Mouse (Mus musculus): ENCODE measurements around the gene Ube4b. TPM values are rescaled to one million over a fixed set of nuclear protein-coding genes. Genes with fewer than 3 reads are reported as not detected.

The Ube4b gene
- polyA plus RNA-seq, 1 experiment from 2014 or later, result 40.0 TPM

DNA sequence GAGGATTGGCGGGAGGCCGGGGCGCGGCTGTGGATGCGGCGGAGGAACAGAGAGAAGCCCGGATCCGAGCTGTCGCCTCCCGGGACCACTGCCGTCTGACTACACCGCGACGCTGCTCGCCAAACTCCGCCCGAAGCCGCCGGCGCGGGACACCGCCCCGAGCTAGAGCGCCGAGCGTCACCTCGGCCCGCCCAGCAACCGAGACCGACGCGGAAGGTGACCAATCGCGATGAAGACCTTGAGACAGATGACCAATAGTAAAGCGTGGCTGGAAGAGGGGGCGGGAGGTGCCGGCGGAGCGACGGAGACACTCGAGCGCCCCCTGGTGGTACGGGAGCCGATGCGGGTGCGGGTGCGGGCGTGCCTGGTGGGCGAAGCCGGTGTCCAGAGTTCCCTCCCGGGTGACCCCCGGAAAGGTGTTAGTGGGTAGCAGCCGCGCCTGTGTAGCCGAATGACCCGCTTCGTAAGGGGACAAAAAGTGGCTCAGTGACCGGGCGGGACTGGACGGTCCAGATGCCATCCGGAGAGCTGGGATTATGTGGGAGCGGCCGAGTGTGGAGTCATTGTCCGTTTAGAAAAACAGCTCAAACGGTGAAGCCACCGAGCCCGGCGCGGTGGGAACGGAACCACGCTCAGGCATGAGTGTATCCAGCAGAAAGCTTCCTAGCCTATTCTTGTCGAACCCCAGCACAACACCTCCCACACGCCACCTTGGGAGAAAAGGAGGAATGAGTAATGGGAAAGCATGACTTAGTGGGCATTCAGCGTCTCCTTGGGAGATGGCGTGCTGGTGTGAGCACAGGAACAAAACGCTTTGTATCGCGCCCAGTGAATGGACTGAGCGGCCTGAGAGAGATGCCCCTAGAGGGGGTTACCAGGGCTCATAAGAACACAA, 118.7 kb downstream of the Ube4b start, which contains the start of gene Kif1b:
Gene Kif1b, minus strand, starts transcription at position 98 of the 895 bp plus-strand sequence.
- no peaks in the 10 kb centered on the region for H3K9me3 ChIP-seq (ENCODE audit: low read depth, low read length)
- H3K27me3 ChIP-seq (ENCODE audit: insufficient read depth, low read length), result no peaks in the 10 kb centered on the region
- peak; percentile 96 for TF ChIP-seq CTCF (IDR thresholded peaks at IDR 0.05; ENCODE audit: low read depth)
- DNase-seq (peak; percentile 98), ATAC-seq (ENCODE audit: insufficient read depth) (peak; percentile 98)
- peak within 1 kb of the TSS; percentile 84 for H3K4me2 ChIP-seq
- H3K9ac ChIP-seq, result peak within 1 kb of the TSS; percentile 92
- WGBS, result under 1% methylated on average over 79 of the region's 79 CpGs
- peaks cover 8% of the 10 kb centered on the region; the same call in 1 of the 2 replicates for H3K4me1 ChIP-seq (ENCODE audit: insufficient read depth)
- peak within 1 kb of the TSS; percentile 96 for H3K4me3 ChIP-seq (ENCODE audit: low read depth, low read length)
- H3K27ac ChIP-seq (ENCODE audit: low read depth), result peak within 1 kb of the TSS; percentile 91
- H3K36me3 ChIP-seq (ENCODE audit: insufficient read depth), result no peaks in the 10 kb centered on the region

DNA sequence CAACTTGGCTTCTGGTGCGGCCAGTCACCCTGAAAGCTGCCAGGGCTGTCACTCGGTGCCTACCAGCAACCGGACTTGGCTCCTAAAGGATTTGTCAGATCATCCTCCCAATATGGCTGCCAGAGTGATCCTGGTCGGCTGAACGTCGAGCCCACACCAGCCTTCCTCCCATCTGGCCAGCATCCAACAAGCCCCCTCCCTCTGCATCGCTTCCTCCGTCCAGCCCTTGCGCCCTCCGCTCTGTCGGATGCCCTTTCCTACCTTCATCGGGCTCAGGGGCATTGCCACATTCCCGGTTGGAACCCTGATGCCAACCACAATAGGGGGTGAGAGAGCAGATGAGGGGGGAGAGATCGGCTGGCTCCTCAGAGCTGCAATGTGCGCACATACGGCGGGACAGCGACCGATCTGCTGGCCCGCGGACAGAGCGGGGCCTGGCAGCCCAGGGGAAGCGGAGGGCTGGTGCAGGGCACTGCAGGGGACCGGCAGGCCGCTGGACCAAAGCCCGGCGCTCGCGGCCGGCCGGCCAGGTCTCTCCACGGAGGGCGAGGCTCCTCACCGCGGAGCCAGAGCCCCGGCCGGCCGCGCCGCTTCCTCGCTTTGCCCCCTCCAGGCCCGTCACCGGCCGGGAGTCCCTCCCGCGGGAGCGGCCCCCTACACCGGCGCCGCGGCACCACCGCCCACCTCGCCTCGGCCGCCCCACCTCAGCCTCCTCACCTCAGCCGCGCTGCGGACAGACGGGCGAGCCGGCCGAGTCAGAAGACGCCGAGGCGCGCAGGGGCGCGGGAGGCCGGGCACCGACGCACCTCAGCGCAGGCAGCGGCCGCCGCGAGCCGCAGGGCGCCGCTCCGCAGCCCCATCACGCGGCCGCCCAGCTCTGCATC, 119.6 kb downstream of the Ube4b start:
- peak overlapping the region; percentile 92 for H3K9ac ChIP-seq
- H3K36me3 ChIP-seq (ENCODE audit: insufficient read depth), result no peaks in the 10 kb centered on the region
- peak overlapping the region; percentile 91 for H3K27ac ChIP-seq (ENCODE audit: low read depth)
- H3K27me3 ChIP-seq (ENCODE audit: insufficient read depth, low read length), result no peaks in the 10 kb centered on the region
- peak; percentile 82 for DNase-seq
- under 1% methylated on average over 72 of the region's 83 CpGs for WGBS
- no peaks in the 10 kb centered on the region for H3K9me3 ChIP-seq (ENCODE audit: low read depth, low read length)
- TF ChIP-seq CTCF (IDR thresholded peaks at IDR 0.05; ENCODE audit: low read depth), result no peak
- peak overlapping the region; percentile 76 for H3K4me2 ChIP-seq
- peaks cover 11% of the 10 kb centered on the region; the same call in 1 of the 2 replicates for H3K4me1 ChIP-seq (ENCODE audit: insufficient read depth)
- ATAC-seq (ENCODE audit: insufficient read depth), result peak; percentile 72
- H3K4me3 ChIP-seq (ENCODE audit: low read depth, low read length), result peak overlapping the region; percentile 96

DNA sequence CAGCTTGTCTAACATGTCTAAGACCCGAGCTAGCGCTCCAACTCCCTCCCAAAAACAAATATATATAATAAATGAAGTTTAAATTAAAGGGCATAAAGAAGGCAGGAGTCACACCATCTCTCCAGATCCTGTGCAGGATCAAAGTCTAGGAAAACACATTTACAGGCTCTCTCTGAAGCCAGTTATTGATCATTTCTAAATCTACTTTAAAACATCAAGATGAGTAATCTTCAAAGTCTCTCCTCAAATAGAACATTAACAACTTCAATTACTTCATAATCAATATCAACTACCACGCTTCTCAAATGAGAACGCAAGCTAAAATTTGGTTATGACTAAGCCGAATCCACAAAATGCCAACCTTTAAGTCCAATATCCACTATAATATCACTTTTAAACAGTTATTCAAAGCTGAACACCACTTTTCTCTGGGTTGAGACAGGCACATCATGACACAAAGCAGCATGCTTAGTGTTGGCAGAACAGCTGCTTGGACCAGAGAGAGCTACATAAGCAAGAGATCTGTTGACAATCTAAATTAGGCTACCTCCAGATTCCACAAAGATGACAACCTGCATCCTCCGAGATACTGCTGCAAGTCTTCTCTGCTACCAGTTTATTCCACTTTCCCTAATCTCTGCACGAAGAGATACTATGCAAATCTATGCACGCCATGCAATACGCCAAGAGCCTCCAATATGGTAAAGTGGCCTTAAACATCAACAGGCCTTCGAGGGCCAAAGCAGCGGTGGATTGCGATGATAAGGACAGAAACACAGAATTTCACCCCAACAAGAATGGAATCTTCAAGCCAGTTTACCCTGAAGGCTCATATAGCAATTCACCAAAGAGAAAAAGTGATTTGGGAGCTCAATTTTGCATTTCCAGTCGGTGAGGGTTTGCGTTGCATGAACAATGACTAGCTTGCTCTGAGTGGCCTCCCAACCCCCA, 120.5 kb downstream of the Ube4b start:
- Histone ChIP-seq H3K27ac (ENCODE audit: low read depth) (peak overlapping the region; percentile 91), H3K4me3 (ENCODE audit: low read depth, low read length) (peak overlapping the region; percentile 96), H3K9ac (peak overlapping the region; percentile 92), H3K4me1 (ENCODE audit: insufficient read depth) (peaks cover 12% of the 10 kb centered on the region; the same call in 1 of the 2 replicates), H3K36me3 (ENCODE audit: insufficient read depth) (no peaks in the 10 kb centered on the region), H3K4me2 (peak overlapping the region; percentile 76), H3K9me3 (ENCODE audit: low read depth, low read length) (no peaks in the 10 kb centered on the region), H3K27me3 (ENCODE audit: insufficient read depth, low read length) (no peaks in the 10 kb centered on the region)
- ATAC-seq (ENCODE audit: insufficient read depth) (no peak), DNase-seq (no peak)
- 36% methylated on average over 14 of the region's 14 CpGs for WGBS
- no peak for TF ChIP-seq CTCF (IDR thresholded peaks at IDR 0.05; ENCODE audit: low read depth)

DNA sequence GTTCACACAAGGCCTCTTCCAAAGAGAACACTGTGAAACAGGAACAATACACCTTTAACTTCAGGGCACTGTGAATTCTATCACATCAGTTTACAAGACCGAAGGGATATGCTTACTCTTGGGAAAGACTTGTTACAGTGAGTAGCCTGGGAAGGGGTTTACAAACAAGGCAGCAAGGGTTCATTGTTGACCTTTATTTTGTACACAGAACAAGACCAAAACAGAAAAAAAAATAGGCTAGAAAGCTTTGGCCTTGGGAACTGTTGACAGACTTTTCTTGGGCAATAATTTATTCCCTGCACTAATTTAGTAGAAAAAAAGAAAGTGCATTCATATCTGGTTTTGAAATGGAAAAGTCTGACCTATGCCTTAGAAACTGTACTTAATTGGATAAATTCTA, 122.1 kb downstream of the Ube4b start:
- ATAC-seq (ENCODE audit: insufficient read depth) (no peak), DNase-seq (no peak)
- no peak overlapping the region for H3K27ac ChIP-seq (ENCODE audit: low read depth)
- WGBS, result 59% methylated on average over 1 of the region's 1 CpGs
- no peaks in the 10 kb centered on the region for H3K9me3 ChIP-seq (ENCODE audit: low read depth, low read length)
- H3K9ac ChIP-seq, result no peak overlapping the region
- H3K4me2 ChIP-seq, result no peak overlapping the region
- H3K4me3 ChIP-seq (ENCODE audit: low read depth, low read length), result no peak overlapping the region
- TF ChIP-seq CTCF (IDR thresholded peaks at IDR 0.05; ENCODE audit: low read depth), result no peak
- peaks cover 12% of the 10 kb centered on the region; the same call in 1 of the 2 replicates for H3K4me1 ChIP-seq (ENCODE audit: insufficient read depth)
- H3K27me3 ChIP-seq (ENCODE audit: insufficient read depth, low read length), result no peaks in the 10 kb centered on the region
- H3K36me3 ChIP-seq (ENCODE audit: insufficient read depth), result no peaks in the 10 kb centered on the region

DNA sequence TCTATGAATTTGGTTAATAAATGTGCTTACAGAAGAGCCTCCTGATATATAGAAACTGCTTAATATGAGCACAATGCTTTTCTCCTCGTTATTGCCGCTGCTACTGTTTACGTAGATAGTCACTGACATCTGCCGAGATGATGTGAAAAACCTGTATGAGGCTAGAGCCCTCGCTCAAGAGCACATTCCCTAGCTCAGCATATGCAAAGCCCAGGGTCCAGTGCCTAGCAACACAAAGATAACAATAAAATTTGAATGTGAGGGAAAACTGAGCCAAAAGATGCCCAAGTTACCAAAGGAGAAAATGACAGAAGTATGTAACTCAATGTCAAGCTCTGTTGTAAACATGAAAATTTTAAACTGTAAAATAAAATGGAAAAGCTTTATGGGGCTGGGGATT, 123.0 kb downstream of the Ube4b start:
- H3K4me2 ChIP-seq, result no peak overlapping the region
- H3K27ac ChIP-seq (ENCODE audit: low read depth), result no peak overlapping the region
- H3K9ac ChIP-seq, result no peak overlapping the region
- no peaks in the 10 kb centered on the region for H3K36me3 ChIP-seq (ENCODE audit: insufficient read depth)
- H3K9me3 ChIP-seq (ENCODE audit: low read depth, low read length), result no peaks in the 10 kb centered on the region
- no peak for TF ChIP-seq CTCF (IDR thresholded peaks at IDR 0.05; ENCODE audit: low read depth)
- H3K27me3 ChIP-seq (ENCODE audit: insufficient read depth, low read length), result no peaks in the 10 kb centered on the region
- 32% methylated on average over 5 of the region's 5 CpGs for WGBS
- no peak for DNase-seq
- H3K4me3 ChIP-seq (ENCODE audit: low read depth, low read length), result no peak overlapping the region
- H3K4me1 ChIP-seq (ENCODE audit: insufficient read depth), result peaks cover 12% of the 10 kb centered on the region; the same call in 1 of the 2 replicates
- no peak for ATAC-seq (ENCODE audit: insufficient read depth)

DNA sequence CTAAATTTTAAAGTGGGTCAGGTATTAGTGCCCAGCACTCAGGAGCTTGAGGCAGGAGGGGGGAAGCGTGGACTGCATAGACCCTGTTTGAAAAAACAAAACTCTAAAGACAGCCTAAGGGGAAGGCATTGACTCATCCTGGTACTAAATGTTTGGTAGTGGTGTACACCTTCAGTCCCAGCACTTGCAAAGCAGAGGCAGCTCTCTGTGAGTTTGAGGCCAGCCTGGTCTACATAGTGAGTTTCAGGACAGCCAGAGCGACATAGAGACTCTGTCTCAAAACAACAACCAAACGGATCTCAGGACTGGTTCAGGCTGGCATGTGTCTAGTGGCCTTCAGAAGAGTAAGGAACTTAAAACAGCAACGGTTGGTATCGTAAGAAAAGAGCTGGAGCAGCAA, 123.8 kb downstream of the Ube4b start:
- Histone ChIP-seq H3K9ac (no peak overlapping the region), H3K4me1 (ENCODE audit: insufficient read depth) (peaks cover 12% of the 10 kb centered on the region; the same call in 1 of the 2 replicates), H3K27ac (ENCODE audit: low read depth) (no peak overlapping the region), H3K4me3 (ENCODE audit: low read depth, low read length) (no peak overlapping the region), H3K9me3 (ENCODE audit: low read depth, low read length) (no peaks in the 10 kb centered on the region), H3K36me3 (ENCODE audit: insufficient read depth) (no peaks in the 10 kb centered on the region), H3K4me2 (no peak overlapping the region), H3K27me3 (ENCODE audit: insufficient read depth, low read length) (no peaks in the 10 kb centered on the region)
- DNase-seq, result no peak
- WGBS, result 71% methylated on average over 5 of the region's 5 CpGs
- ATAC-seq (ENCODE audit: insufficient read depth), result no peak
- TF ChIP-seq CTCF (IDR thresholded peaks at IDR 0.05; ENCODE audit: low read depth), result no peak

Measured in lung, embryonic 14.5 days (tissue).